ENCODE assay signal across 8 mouse cellular contexts in genomic region chr17:36942391-36942790, GRCm38 (mm10). TPM values are rescaled to one million over a fixed set of nuclear protein-coding genes. Genes with fewer than 3 reads are reported as not detected.
DNase-seq lines count a peak whose midpoint lies in the region; ATAC-seq and TF ChIP-seq lines count a peak whose summit lies in the region.

No protein-coding gene starts in this region.

- H3K36me3 ChIP-seq in ES-E14 (ENCODE audit: control insufficient read depth, insufficient read depth, low read length, poor library complexity, severe bottlenecking), result no peaks in the 10 kb centered on the region; the same call in 1 of the 2 replicates
- no peaks in the 10 kb centered on the region for H3K36me3 ChIP-seq in embryonic facial prominence, embryonic 13.5 days
- H3K36me3 ChIP-seq in midbrain, embryonic 12.5 days, result no peaks in the 10 kb centered on the region

- peak; percentile 93 for DNase-seq in 3134 (ENCODE audit: extremely low read depth, insufficient read length, low spot score)
- DNase-seq in ES-E14 (ENCODE audit: low read depth, low spot score), result no peak
- DNase-seq in left cerebral cortex, postnatal 36 days (ENCODE audit: low spot score in 2 of 2), result peak; percentile 75 to 84
- DNase-seq in thymus, postnatal 0 days (ENCODE audit: low spot score), result peak; percentile 18
- DNase-seq in yolk sac, embryonic 10.5 days (ENCODE audit: low spot score), result no peak

- H3K9me3 ChIP-seq in ES-E14 (ENCODE audit: control insufficient read depth, insufficient read depth, low read depth, low read length), result no peaks in the 10 kb centered on the region
- H3K9me3 ChIP-seq in embryonic facial prominence, embryonic 13.5 days, result no peaks in the 10 kb centered on the region
- H3K9me3 ChIP-seq in midbrain, embryonic 12.5 days, result no peaks in the 10 kb centered on the region

- peak overlapping the region; percentile 75 for H3K4me2 ChIP-seq in embryonic facial prominence, embryonic 13.5 days
- peak overlapping the region; percentile 55 for H3K4me2 ChIP-seq in midbrain, embryonic 12.5 days (replicated peaks)

- no peak overlapping the region for H3K27ac ChIP-seq in ES-E14 (ENCODE audit: insufficient read depth, low read depth, low read length, poor library complexity, severe bottlenecking)
- H3K27ac ChIP-seq in embryonic facial prominence, embryonic 13.5 days, result no peak overlapping the region
- H3K27ac ChIP-seq in midbrain, embryonic 12.5 days (replicated peaks), result no peak overlapping the region

- H3K4me3 ChIP-seq in ES-E14 (ENCODE audit: insufficient read depth in 1 of 2, low read depth in 1 of 2, low read length in 2 of 2, poor library complexity in 1 of 2, severe bottlenecking in 1 of 2), result peak overlapping the region; percentile 43 to 62; a peak in 2 of 4 replicates
- H3K4me3 ChIP-seq in embryonic facial prominence, embryonic 13.5 days, result peak overlapping the region; percentile 45
- peak overlapping the region; percentile 36 for H3K4me3 ChIP-seq in midbrain, embryonic 12.5 days

- H3K27me3 ChIP-seq in embryonic facial prominence, embryonic 13.5 days, result peaks cover 83% of the 10 kb centered on the region
- peaks cover 67% of the 10 kb centered on the region for H3K27me3 ChIP-seq in midbrain, embryonic 12.5 days

- peaks cover 0 to 22% of the 10 kb centered on the region in 2 experiments; a peak in 2 of 4 replicates for H3K4me1 ChIP-seq in ES-E14 (ENCODE audit: control insufficient read depth in 2 of 2, insufficient read depth in 2 of 2, low read length in 2 of 2, poor library complexity in 1 of 2)
- peaks cover 18% of the 10 kb centered on the region for H3K4me1 ChIP-seq in embryonic facial prominence, embryonic 13.5 days
- H3K4me1 ChIP-seq in midbrain, embryonic 12.5 days, result peaks cover 11% of the 10 kb centered on the region

- WGBS in embryonic facial prominence, embryonic 13.5 days, result 51% methylated on average over 10 of the region's 10 CpGs
- 63% methylated on average over 10 of the region's 10 CpGs for WGBS in midbrain, embryonic 12.5 days

- intact Hi-C loops in left cerebral cortex, postnatal 36 days (cut with DNase I), result no loop called here

- peak; percentile 63; the same call in 1 of the 2 replicates for ATAC-seq in embryonic facial prominence, embryonic 13.5 days (ENCODE audit: insufficient number of reproducible peaks, insufficient read depth, low FRiP score, low TSS enrichment, low read depth)
- peak; percentile 55 to 74 for ATAC-seq in hematopoietic stem cell, adult 5-6 weeks (replicated peaks in 1 of 2; ENCODE audit: insufficient read depth in 1 of 2, low FRiP score in 2 of 2, low TSS enrichment in 1 of 2, low read depth in 1 of 2, poor library complexity in 2 of 2, severe bottlenecking in 2 of 2)
- ATAC-seq in midbrain, embryonic 12.5 days (ENCODE audit: low FRiP score, low read depth), result no peak

- in situ Hi-C loops in ES-E14 (cut with MboI; ENCODE audit: low sequenced_read_pairs in 2 of 2, unreplicated experiment in 2 of 2), result no loop called here

- H3K9ac ChIP-seq in ES-E14 (ENCODE audit: insufficient read depth, low read depth, low read length, poor library complexity, severe bottlenecking), result 0 out of 2 replicates have a peak overlapping the region, but pooled peaks have one; percentile 64
- H3K9ac ChIP-seq in embryonic facial prominence, embryonic 13.5 days, result no peak overlapping the region; the same call in 1 of the 2 replicates
- no peak overlapping the region for H3K9ac ChIP-seq in midbrain, embryonic 12.5 days (replicated peaks)

TF ChIP-seq in ES-E14, 5 proteins besides CTCF, POLR2A, EP300 and RAD21:
- TF ChIP-seq MAFK (IDR thresholded peaks at IDR 0.05; ENCODE audit: insufficient read depth, low read depth, low read length) (no peak), HCFC1 (IDR thresholded peaks at IDR 0.05; ENCODE audit: borderline replicate concordance, insufficient read depth, low read length) (no peak), CHD2 (IDR thresholded peaks at IDR 0.05; ENCODE audit: low read depth, low read length) (no peak), ZNF384 (IDR thresholded peaks at IDR 0.05; ENCODE audit: low read depth, low read length) (no peak), ZC3H11A (IDR thresholded peaks at IDR 0.05; ENCODE audit: borderline replicate concordance, low read depth, low read length) (no peak)

RNA-seq across cellular contexts. Expression of gene Rnf39, which starts 0.3 kb away (rescaled TPM):
- total RNA-seq in ES-E14 (2012; rRNA removed), result 1.9 and 2.4 TPM in 2 replicates
- polyA plus RNA-seq in embryonic facial prominence, embryonic 13.5 days (2015; fragmentation: Nextera tagmentation; extraction: Ambion mirVana), result 0.35 and 0.39 TPM in 2 replicates
- total RNA-seq in hematopoietic stem cell, adult 5-6 weeks (2017), result not detected in 2 replicates
- 1 to 10 TPM; 7.1 to 9.9 TPM for total RNA-seq in left cerebral cortex, postnatal 36 days (2021)
- polyA plus RNA-seq in midbrain, embryonic 12.5 days (2016; fragmentation: Nextera tagmentation; extraction: Ambion mirVana), result 0.63 TPM in 2 replicates
- polyA plus RNA-seq in thymus, postnatal 0 days (2015; fragmentation: Nextera tagmentation; extraction: Ambion mirVana), result 0.42 and 0.45 TPM in 2 replicates

RNA-seq across cellular contexts. Expression of gene Ppp1r11, which starts 9.2 kb away (rescaled TPM):
- 76.4 and 108 TPM in 2 replicates for total RNA-seq in ES-E14 (2012; rRNA removed)
- polyA plus RNA-seq in embryonic facial prominence, embryonic 13.5 days (2015; fragmentation: Nextera tagmentation; extraction: Ambion mirVana), result 118 and 130 TPM in 2 replicates
- total RNA-seq in hematopoietic stem cell, adult 5-6 weeks (2017), result 37.8 and 55.1 TPM in 2 replicates
- total RNA-seq in left cerebral cortex, postnatal 36 days (2021), result 100 to 1,000 TPM; 126 to 130 TPM
- polyA plus RNA-seq in midbrain, embryonic 12.5 days (2016; fragmentation: Nextera tagmentation; extraction: Ambion mirVana), result 143 and 153 TPM in 2 replicates
- polyA plus RNA-seq in thymus, postnatal 0 days (2015; fragmentation: Nextera tagmentation; extraction: Ambion mirVana), result 145 and 162 TPM in 2 replicates

RNA-seq across cellular contexts. Expression of gene Znrd1, which starts 16.0 kb away (rescaled TPM):
- 74.5 and 81.0 TPM in 2 replicates for total RNA-seq in ES-E14 (2012; rRNA removed)
- polyA plus RNA-seq in embryonic facial prominence, embryonic 13.5 days (2015; fragmentation: Nextera tagmentation; extraction: Ambion mirVana), result 106 and 115 TPM in 2 replicates
- 45.1 and 49.9 TPM in 2 replicates for total RNA-seq in hematopoietic stem cell, adult 5-6 weeks (2017)
- total RNA-seq in left cerebral cortex, postnatal 36 days (2021), result 10 to 100 TPM; 32.1 to 33.5 TPM
- polyA plus RNA-seq in midbrain, embryonic 12.5 days (2016; fragmentation: Nextera tagmentation; extraction: Ambion mirVana), result 75.9 and 78.4 TPM in 2 replicates
- 121 and 135 TPM in 2 replicates for polyA plus RNA-seq in thymus, postnatal 0 days (2015; fragmentation: Nextera tagmentation; extraction: Ambion mirVana)

RNA-seq across cellular contexts. Expression of gene Znrd1as, which starts 16.0 kb away (rescaled TPM):
- 13.8 and 15.1 TPM in 2 replicates for total RNA-seq in ES-E14 (2012; rRNA removed)
- polyA plus RNA-seq in embryonic facial prominence, embryonic 13.5 days (2015; fragmentation: Nextera tagmentation; extraction: Ambion mirVana), result 4.9 and 6.4 TPM in 2 replicates
- 9.2 and 13.8 TPM in 2 replicates for total RNA-seq in hematopoietic stem cell, adult 5-6 weeks (2017)
- total RNA-seq in left cerebral cortex, postnatal 36 days (2021), result 1 to 10 TPM; 3.6 to 3.8 TPM
- 7.3 and 7.6 TPM in 2 replicates for polyA plus RNA-seq in midbrain, embryonic 12.5 days (2016; fragmentation: Nextera tagmentation; extraction: Ambion mirVana)
- polyA plus RNA-seq in thymus, postnatal 0 days (2015; fragmentation: Nextera tagmentation; extraction: Ambion mirVana), result 5.4 and 5.9 TPM in 2 replicates

RNA-seq across cellular contexts. Expression of gene 2410137M14Rik, which starts 38.6 kb away (rescaled TPM):
- 14.8 and 16.9 TPM in 2 replicates for total RNA-seq in ES-E14 (2012; rRNA removed)
- polyA plus RNA-seq in embryonic facial prominence, embryonic 13.5 days (2015; fragmentation: Nextera tagmentation; extraction: Ambion mirVana), result not detected in 2 replicates
- not detected in 2 replicates for total RNA-seq in hematopoietic stem cell, adult 5-6 weeks (2017)
- not detected for total RNA-seq in left cerebral cortex, postnatal 36 days (2021)
- polyA plus RNA-seq in midbrain, embryonic 12.5 days (2016; fragmentation: Nextera tagmentation; extraction: Ambion mirVana), result 0.28 and 0.37 TPM in 2 replicates
- polyA plus RNA-seq in thymus, postnatal 0 days (2015; fragmentation: Nextera tagmentation; extraction: Ambion mirVana), result not detected in 2 replicates

Comparison
In these comparisons a context has a peak if more than half of its experiments do, and no peak if none do; other contexts are left out.
1. DNase-seq: peak in 3134 (single experiment), left cerebral cortex, postnatal 36 days (2 of 2) and thymus, postnatal 0 days (single experiment); none in ES-E14 (single experiment) and yolk sac, embryonic 10.5 days (single experiment).
2. Peak in every context shown above with its lines, with median percentiles within 50 percentile points of each other: H3K4me3 ChIP-seq.